Mouse (Mus musculus) E14TG2a.4 (cell line): ENCODE measurements around the gene Myo1d.

Experiments used
- H3K27me3 ChIP-seq: 2 replicates; pipeline ENCODE4 v1.6.1; 2014; ENCODE audit warnings: low read length, control low read depth; ENCODE audit not compliant: insufficient read depth
- H3K36me3 ChIP-seq: 2 replicates; pipeline ENCODE4 v1.6.1; 2014; ENCODE audit warnings: low read length, control low read depth; ENCODE audit not compliant: insufficient read depth
- H3K4me1 ChIP-seq: replicated peaks from 2 replicates; pipeline ENCODE4 v1.6.1; 2014; ENCODE audit warnings: low read depth, low read length, control low read depth
- H3K4me3 ChIP-seq: replicated peaks from 2 replicates; pipeline ENCODE4 v1.5.1; 2014; ENCODE audit warnings: mild to moderate bottlenecking, low read length
- H3K9me3 ChIP-seq: 2 replicates; pipeline ENCODE4 v1.6.1; 2014; ENCODE audit warnings: low read length, control low read depth
- CTCF ChIP-seq: conservative IDR thresholded peaks from 2 replicates; pipeline ENCODE4 v1.5.1; 2014; ENCODE audit warnings: low read length
- NANOG ChIP-seq: IDR thresholded peaks from 2 replicates; pipeline ENCODE4 v1.6.1; 2014; ENCODE audit warnings: borderline replicate concordance, low read length, mixed read lengths
- POU5F1 ChIP-seq: IDR thresholded peaks from 2 replicates; pipeline ENCODE4 v1.6.1; 2014; ENCODE audit warnings: low read length, borderline replicate concordance

Myo1d gene

GRCm38 (mm10) chr11:80724701-80725100 lies 55.1 kb downstream of the Myo1d start:
- Histone ChIP-seq H3K36me3 (no peaks in the 10 kb centered on the region), H3K9me3 (no peaks in the 10 kb centered on the region), H3K4me3 (no peak overlapping the region), H3K4me1 (0 out of 2 replicates have a peak, but pooled peaks cover 2% of the 10 kb centered on the region), H3K27me3 (no peaks in the 10 kb centered on the region)
- TF ChIP-seq POU5F1 (no peak), CTCF (no peak), NANOG (no peak)

DNA sequence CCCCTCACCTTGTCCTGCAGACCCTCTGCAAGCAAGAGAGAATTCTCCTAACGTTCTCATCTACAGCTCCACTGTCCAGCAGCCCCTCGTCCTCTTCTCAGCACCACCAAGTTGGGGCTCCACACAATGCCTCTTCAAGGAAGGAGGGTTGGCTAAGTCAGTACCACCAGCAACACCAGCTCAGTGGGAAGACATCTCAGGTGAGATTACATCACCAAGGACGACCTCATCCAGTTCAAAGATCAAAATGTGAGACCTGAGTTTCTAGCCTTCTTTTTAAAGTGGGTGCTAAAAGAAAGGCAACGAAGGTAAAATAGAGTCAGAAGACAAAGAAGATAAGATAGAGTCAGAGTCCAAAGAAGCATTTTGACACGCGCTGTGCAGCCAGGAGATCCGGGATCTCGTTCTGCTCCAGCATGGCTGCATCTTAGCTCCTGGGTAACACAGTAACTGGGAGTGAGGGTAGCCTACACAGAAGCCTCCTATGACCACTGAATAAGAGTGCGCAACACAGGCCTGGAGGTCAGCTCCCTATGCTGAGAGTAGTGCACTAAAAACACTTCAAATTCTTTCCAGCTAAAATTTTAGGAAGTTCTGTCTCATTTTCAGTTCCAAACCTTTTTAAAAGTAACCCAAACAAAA lies 56.3 kb downstream of the Myo1d start:
- no peaks in the 10 kb centered on the region for H3K27me3 ChIP-seq
- TF ChIP-seq CTCF (no peak), NANOG (no peak), POU5F1 (no peak)

GRCm38 (mm10) chr11:80719014-80719413 lies 60.8 kb downstream of the Myo1d start:
- no peaks in the 10 kb centered on the region for H3K36me3 ChIP-seq
- H3K27me3 ChIP-seq = no peaks in the 10 kb centered on the region
- H3K4me3 ChIP-seq = no peak overlapping the region
- H3K9me3 ChIP-seq = no peaks in the 10 kb centered on the region
- TF ChIP-seq POU5F1 = no peak
- TF ChIP-seq NANOG = no peak
- no peaks in the 10 kb centered on the region for H3K4me1 ChIP-seq

More for the DNA sequence above, 56.3 kb downstream of the Myo1d start:
- Histone ChIP-seq H3K4me1 (0 out of 2 replicates have a peak, but pooled peaks cover 2% of the 10 kb centered on the region), H3K4me3 (no peak overlapping the region), H3K9me3 (no peaks in the 10 kb centered on the region), H3K36me3 (no peaks in the 10 kb centered on the region)

DNA sequence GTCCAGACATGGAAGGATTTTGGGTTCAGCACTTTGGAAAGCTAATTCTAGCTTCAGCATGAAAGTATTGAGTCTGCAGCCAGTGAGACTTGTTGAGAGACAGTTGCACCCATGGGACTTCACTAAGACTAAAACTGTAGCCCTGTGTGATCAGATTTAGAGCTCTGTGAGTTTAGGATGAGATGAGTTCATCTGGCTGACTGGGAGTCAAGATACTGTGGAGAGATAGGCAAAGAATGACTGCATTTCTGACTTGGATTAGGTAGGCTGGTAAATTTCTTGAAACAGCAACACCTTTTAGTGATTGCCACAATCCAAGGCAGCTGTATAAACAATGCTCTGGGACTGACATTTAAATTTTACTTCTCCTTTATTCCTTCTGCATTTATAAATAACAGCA lies 61.8 kb downstream of the Myo1d start:
- TF ChIP-seq CTCF = no peak
- no peak for TF ChIP-seq NANOG
- no peak for TF ChIP-seq POU5F1
- Histone ChIP-seq H3K4me1 (no peaks in the 10 kb centered on the region), H3K4me3 (no peak overlapping the region), H3K9me3 (no peaks in the 10 kb centered on the region), H3K36me3 (no peaks in the 10 kb centered on the region), H3K27me3 (no peaks in the 10 kb centered on the region)

GRCm38 (mm10) chr11:80715115-80715514 lies 64.7 kb downstream of the Myo1d start:
- H3K27me3 ChIP-seq = no peaks in the 10 kb centered on the region
- H3K9me3 ChIP-seq = no peaks in the 10 kb centered on the region
- H3K4me3 ChIP-seq = no peak overlapping the region
- no peak for TF ChIP-seq NANOG
- no peak for TF ChIP-seq POU5F1
- no peak for TF ChIP-seq CTCF
- H3K4me1 ChIP-seq = no peaks in the 10 kb centered on the region
- H3K36me3 ChIP-seq = no peaks in the 10 kb centered on the region

DNA sequence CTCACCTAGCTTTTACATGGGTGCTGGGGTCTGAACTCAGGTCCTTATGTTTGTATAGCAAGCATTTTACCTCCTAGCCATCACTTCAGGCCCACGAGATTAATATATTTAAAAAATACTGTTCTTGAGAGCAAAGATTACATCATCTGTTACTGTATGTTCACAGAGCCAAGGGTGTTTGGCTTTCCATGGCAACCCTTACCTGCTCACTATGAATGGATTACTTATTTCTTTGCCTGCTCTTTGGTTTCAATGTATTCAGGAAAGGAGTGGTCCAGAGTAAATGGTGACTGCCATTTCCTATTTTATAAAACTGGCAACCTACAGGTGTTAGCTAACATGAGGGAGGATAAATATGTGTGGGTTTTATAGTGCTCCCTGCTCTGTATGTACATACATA lies 66.1 kb downstream of the Myo1d start:
- H3K27me3 ChIP-seq = no peaks in the 10 kb centered on the region
- H3K4me3 ChIP-seq = no peak overlapping the region
- no peak for TF ChIP-seq POU5F1
- no peak for TF ChIP-seq CTCF
- no peak for TF ChIP-seq NANOG
- H3K4me1 ChIP-seq = no peaks in the 10 kb centered on the region
- H3K9me3 ChIP-seq = no peaks in the 10 kb centered on the region
- H3K36me3 ChIP-seq = no peaks in the 10 kb centered on the region

DNA sequence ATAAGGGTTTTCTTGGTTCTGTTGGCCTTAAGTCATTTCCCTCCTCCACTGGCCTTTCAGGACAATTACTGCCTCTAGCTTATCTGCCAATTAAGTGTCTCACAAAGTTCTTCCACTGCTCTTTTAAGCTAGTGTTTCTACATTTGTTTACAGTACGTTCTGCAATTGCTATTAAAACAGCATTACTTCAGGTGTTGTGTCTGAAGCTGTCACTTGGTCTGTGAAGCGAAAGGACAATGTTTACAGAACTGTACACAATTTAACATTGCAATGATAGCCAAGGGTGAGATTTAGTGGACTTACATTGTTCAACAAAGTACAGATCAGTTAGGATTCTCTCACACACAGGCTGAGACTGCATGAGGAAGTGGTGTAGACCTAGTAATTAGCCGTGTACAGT lies 67.6 kb downstream of the Myo1d start:
- TF ChIP-seq POU5F1 (no peak), CTCF (no peak), NANOG (no peak)
- Histone ChIP-seq H3K36me3 (no peaks in the 10 kb centered on the region), H3K9me3 (no peaks in the 10 kb centered on the region), H3K4me1 (no peaks in the 10 kb centered on the region), H3K27me3 (no peaks in the 10 kb centered on the region), H3K4me3 (no peak overlapping the region)

- H3K9me3 ChIP-seq = no peaks in the 10 kb centered on the region
- no peak overlapping the region for H3K4me3 ChIP-seq
- H3K4me1 ChIP-seq = no peaks in the 10 kb centered on the region
- no peak for TF ChIP-seq POU5F1
- TF ChIP-seq NANOG = no peak
- TF ChIP-seq CTCF = no peak
- H3K27me3 ChIP-seq = no peaks in the 10 kb centered on the region
- no peaks in the 10 kb centered on the region for H3K36me3 ChIP-seq
These were observed 68.5 kb downstream of the Myo1d start for GRCm38 (mm10) chr11:80711336-80711735.

DNA sequence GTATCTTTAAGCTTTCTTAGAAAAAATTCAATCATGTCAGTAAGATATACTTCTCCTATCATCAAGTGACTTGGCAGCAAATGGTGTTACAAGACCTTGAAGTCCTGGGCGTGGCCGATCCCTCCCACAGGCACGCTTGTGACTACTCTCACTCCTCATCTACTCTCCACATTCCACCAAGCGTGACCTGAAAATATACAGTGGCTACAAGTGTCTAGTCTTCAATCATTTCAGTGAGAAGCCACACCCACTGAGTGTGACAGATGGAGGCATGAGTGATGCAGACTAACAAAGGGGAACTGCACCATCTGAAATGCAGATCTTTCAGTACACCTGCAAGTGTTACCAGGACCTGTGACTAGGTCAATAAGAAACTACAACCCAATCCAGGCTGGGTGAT lies 79.2 kb downstream of the Myo1d start:
- Histone ChIP-seq H3K4me3 (no peak overlapping the region), H3K27me3 (no peaks in the 10 kb centered on the region), H3K4me1 (no peaks in the 10 kb centered on the region), H3K9me3 (no peaks in the 10 kb centered on the region), H3K36me3 (no peaks in the 10 kb centered on the region)
- TF ChIP-seq CTCF (no peak), NANOG (no peak), POU5F1 (no peak)
